ENCODE assay signal across 8 mouse cellular contexts in the genomic region with DNA sequence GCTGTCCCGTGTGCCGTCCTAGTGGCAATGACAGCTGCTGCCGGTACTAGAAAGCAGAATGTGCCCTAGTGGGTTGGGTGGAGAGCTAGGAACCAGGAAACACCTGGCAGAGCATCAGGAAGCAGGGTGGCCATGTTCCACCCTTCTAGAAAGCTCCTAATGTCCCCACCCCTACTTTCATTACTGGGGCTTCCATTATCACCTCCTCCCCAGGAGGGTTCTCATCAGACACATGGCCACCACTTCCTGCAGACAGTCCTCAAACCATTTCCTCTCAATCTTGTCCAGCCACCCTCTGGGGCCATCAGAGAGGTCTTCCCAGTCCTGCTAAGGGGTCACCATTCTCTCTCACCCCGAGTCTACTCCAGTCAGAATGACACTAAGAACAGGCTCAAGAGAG. TPM values are rescaled to one million over a fixed set of nuclear protein-coding genes. Genes with fewer than 3 reads are reported as not detected.
DNase-seq lines count a peak whose midpoint lies in the region; ATAC-seq and TF ChIP-seq lines count a peak whose summit lies in the region.

No protein-coding gene starts in this region.

- 51% methylated on average over 4 of the region's 4 CpGs for WGBS in kidney, embryonic 16.5 days
- 41% methylated on average over 4 of the region's 4 CpGs for WGBS in hindbrain, embryonic 15.5 days
- 66% methylated on average over 4 of the region's 4 CpGs for WGBS in midbrain, postnatal 0 days

- H3K9me3 ChIP-seq in kidney, embryonic 16.5 days (ENCODE audit: low read length): no peaks in the 10 kb centered on the region
- no peaks in the 10 kb centered on the region for H3K9me3 ChIP-seq in hindbrain, embryonic 15.5 days
- H3K9me3 ChIP-seq in midbrain, postnatal 0 days (ENCODE audit: low read length): no peaks in the 10 kb centered on the region

- peaks cover 15% of the 10 kb centered on the region for H3K36me3 ChIP-seq in kidney, embryonic 16.5 days (ENCODE audit: insufficient read depth, low read length)
- peaks cover 23% of the 10 kb centered on the region for H3K36me3 ChIP-seq in hindbrain, embryonic 15.5 days
- H3K36me3 ChIP-seq in midbrain, postnatal 0 days (ENCODE audit: insufficient read depth, low read length): peaks cover 11% of the 10 kb centered on the region; the same call in 1 of the 2 replicates

- peak overlapping the region; percentile 89 for H3K4me3 ChIP-seq in kidney, embryonic 16.5 days (ENCODE audit: low read length)
- peak overlapping the region; percentile 98 for H3K4me3 ChIP-seq in hindbrain, embryonic 15.5 days
- peak overlapping the region; percentile 89; the same call in 1 of the 2 replicates for H3K4me3 ChIP-seq in midbrain, postnatal 0 days (ENCODE audit: low read depth, low read length)

- ATAC-seq in kidney, embryonic 16.5 days (ENCODE audit: low FRiP score, low TSS enrichment): no peak
- peak; percentile 40 for ATAC-seq in common myeloid progenitor, adult 5-6 weeks (replicated peaks; ENCODE audit: low read depth, poor library complexity, severe bottlenecking)
- no peak for ATAC-seq in hindbrain, embryonic 15.5 days (ENCODE audit: low FRiP score, low read depth)
- ATAC-seq in midbrain, postnatal 0 days (ENCODE audit: low FRiP score): no peak

- peak overlapping the region; percentile 95; the same call in 1 of the 2 replicates for H3K27ac ChIP-seq in kidney, embryonic 16.5 days (ENCODE audit: low read length)
- 0 out of 2 replicates have a peak overlapping the region, but pooled peaks have one; percentile 51 for H3K27ac ChIP-seq in hindbrain, embryonic 15.5 days (replicated peaks)
- H3K27ac ChIP-seq in midbrain, postnatal 0 days (ENCODE audit: low read depth, low read length): no peak overlapping the region

- H3K27me3 ChIP-seq in kidney, embryonic 16.5 days (ENCODE audit: insufficient read depth, low read length): no peaks in the 10 kb centered on the region
- no peaks in the 10 kb centered on the region for H3K27me3 ChIP-seq in hindbrain, embryonic 15.5 days
- H3K27me3 ChIP-seq in midbrain, postnatal 0 days (ENCODE audit: insufficient read depth, low read length): no peaks in the 10 kb centered on the region

- DNase-seq in kidney, postnatal 10 days: no peak
- no peak for DNase-seq in midbrain, postnatal 0 days (ENCODE audit: low spot score)
- no peak for DNase-seq in Muller cell, postnatal 12 days (ENCODE audit: inconsistent ontology term)
- no peak for DNase-seq in retina, embryonic 14.5 days (ENCODE audit: low spot score)
- DNase-seq in gastrocnemius, adult 8-10 months (ENCODE audit: low spot score in 2 of 2): no peak

- TF ChIP-seq CTCF in midbrain, postnatal 0 days (IDR thresholded peaks at IDR 0.05): no peak

- H3K9ac ChIP-seq in kidney, embryonic 16.5 days (replicated peaks; ENCODE audit: low read length): peak overlapping the region; percentile 93
- H3K9ac ChIP-seq in hindbrain, embryonic 15.5 days: 0 out of 2 replicates have a peak overlapping the region, but pooled peaks have one; percentile 77
- H3K9ac ChIP-seq in midbrain, postnatal 0 days (replicated peaks; ENCODE audit: low read length, poor library complexity, severe bottlenecking): peak overlapping the region; percentile 92; the same call in 1 of the 2 replicates

- peaks cover 31% of the 10 kb centered on the region for H3K4me1 ChIP-seq in kidney, embryonic 16.5 days (ENCODE audit: insufficient read depth, low read length)
- H3K4me1 ChIP-seq in hindbrain, embryonic 15.5 days (replicated peaks): peaks cover 56% of the 10 kb centered on the region
- peaks cover 33% of the 10 kb centered on the region for H3K4me1 ChIP-seq in midbrain, postnatal 0 days (ENCODE audit: insufficient read depth, low read length)

- peak overlapping the region; percentile 93 for H3K4me2 ChIP-seq in kidney, embryonic 16.5 days (replicated peaks; ENCODE audit: low read depth, low read length)
- peak overlapping the region; percentile 84 for H3K4me2 ChIP-seq in hindbrain, embryonic 15.5 days
- H3K4me2 ChIP-seq in midbrain, postnatal 0 days (ENCODE audit: low read depth, low read length, poor library complexity, severe bottlenecking): peak overlapping the region; percentile 98

RNA-seq across cellular contexts. Expression of gene Atp8b2, which starts 1.9 kb away (rescaled TPM):
- 11.7 and 15.3 TPM in 2 replicates for polyA plus RNA-seq in kidney, embryonic 16.5 days (2015; fragmentation: Nextera tagmentation; extraction: Ambion mirVana)
- 14.8 and 16.5 TPM in 2 replicates for total RNA-seq in common myeloid progenitor, adult 5-6 weeks (2017)
- polyA plus RNA-seq in hindbrain, embryonic 15.5 days (2015; fragmentation: Nextera tagmentation; extraction: Ambion mirVana): 12.1 and 14.0 TPM in 2 replicates
- 68.9 and 95.4 TPM in 2 replicates for total RNA-seq in midbrain, postnatal 0 days (2014; rRNA removed)
- polyA plus RNA-seq in midbrain, postnatal 0 days (2015; fragmentation: Nextera tagmentation; extraction: Ambion mirVana): 7.9 and 9.0 TPM in 2 replicates
- total RNA-seq in gastrocnemius, adult 8-10 months (2022): 1 to 10 TPM; 3.3 to 6.0 (median 4.3) TPM

RNA-seq across cellular contexts. Expression of gene Hax1, which starts 37.1 kb away (rescaled TPM):
- polyA plus RNA-seq in kidney, embryonic 16.5 days (2015; fragmentation: Nextera tagmentation; extraction: Ambion mirVana): 175 and 189 TPM in 2 replicates
- 73.2 and 87.5 TPM in 2 replicates for total RNA-seq in common myeloid progenitor, adult 5-6 weeks (2017)
- 110 and 111 TPM in 2 replicates for polyA plus RNA-seq in hindbrain, embryonic 15.5 days (2015; fragmentation: Nextera tagmentation; extraction: Ambion mirVana)
- total RNA-seq in midbrain, postnatal 0 days (2014; rRNA removed): 40.6 and 45.7 TPM in 2 replicates
- 71.8 and 77.4 TPM in 2 replicates for polyA plus RNA-seq in midbrain, postnatal 0 days (2015; fragmentation: Nextera tagmentation; extraction: Ambion mirVana)
- total RNA-seq in gastrocnemius, adult 8-10 months (2022): 10 to 100 TPM; 47.1 to 65.2 (median 51.5) TPM

RNA-seq across cellular contexts. Expression of gene Il6ra, which starts 48.4 kb away (rescaled TPM):
- polyA plus RNA-seq in kidney, embryonic 16.5 days (2015; fragmentation: Nextera tagmentation; extraction: Ambion mirVana): 0.84 and 0.91 TPM in 2 replicates
- total RNA-seq in common myeloid progenitor, adult 5-6 weeks (2017): 10.4 and 11.6 TPM in 2 replicates
- polyA plus RNA-seq in hindbrain, embryonic 15.5 days (2015; fragmentation: Nextera tagmentation; extraction: Ambion mirVana): 1.3 and 1.4 TPM in 2 replicates
- total RNA-seq in midbrain, postnatal 0 days (2014; rRNA removed): 0.99 and 2.0 TPM in 2 replicates
- 1.1 and 1.8 TPM in 2 replicates for polyA plus RNA-seq in midbrain, postnatal 0 days (2015; fragmentation: Nextera tagmentation; extraction: Ambion mirVana)
- total RNA-seq in gastrocnemius, adult 8-10 months (2022): 10 to 100 TPM in 1 of 4 experiments, 1 to 10 TPM in 3; 1.6 to 11.5 (median 2.8) TPM
